Mouse (Mus musculus): ENCODE measurements around the gene Tcf23.

The Tcf23 gene

GRCm38 (mm10) chr5:30968416-30968815 lies at the start of gene Tcf23:
Tcf23 (plus strand) TSS chr5:30968662.
- in situ Hi-C loops (cut with MboI), result no loop called here

GRCm38 (mm10) chr5:30918691-30919090 lies 49.8 kb upstream of the Tcf23 start:
- in situ Hi-C loops (cut with MboI), result no loop called here

GRCm38 (mm10) chr5:30919831-30920614 lies 48.4 kb upstream of the Tcf23 start:
- in situ Hi-C loops (cut with MboI), result no loop called here

- in situ Hi-C loops (cut with MboI), result no loop called here
These were observed 47.8 kb upstream of the Tcf23 start for GRCm38 (mm10) chr5:30920621-30921020.

GRCm38 (mm10) chr5:30921256-30922033 lies 47.0 kb upstream of the Tcf23 start, which contains the start of gene Khk:
Khk (plus strand) TSS chr5:30921431.
- in situ Hi-C loops (cut with MboI), result no loop called here

GRCm38 (mm10) chr5:30922581-30923041 lies 45.9 kb upstream of the Tcf23 start:
- in situ Hi-C loops (cut with MboI), result no loop called here

GRCm38 (mm10) chr5:30923119-30923518 lies 45.3 kb upstream of the Tcf23 start:
- in situ Hi-C loops (cut with MboI), result no loop called here

GRCm38 (mm10) chr5:30924614-30925013 lies 43.8 kb upstream of the Tcf23 start:
- in situ Hi-C loops (cut with MboI), result no loop called here

- in situ Hi-C loops (cut with MboI), result no loop called here
These were observed 43.2 kb upstream of the Tcf23 start for GRCm38 (mm10) chr5:30925217-30925616.

- in situ Hi-C loops (cut with MboI), result no loop called here
These were observed 42.4 kb upstream of the Tcf23 start for GRCm38 (mm10) chr5:30926073-30926472.

- in situ Hi-C loops (cut with MboI), result no loop called here
These were observed 40.4 kb upstream of the Tcf23 start for GRCm38 (mm10) chr5:30927945-30928529.

- in situ Hi-C loops (cut with MboI), result loop anchor here (10.0 kb wide), 1 partner anchor 125 kb away; no protein-coding TSS in a partner anchor
These were observed 38.3 kb upstream of the Tcf23 start for GRCm38 (mm10) chr5:30930121-30930520.

GRCm38 (mm10) chr5:30930846-30931245 lies 37.6 kb upstream of the Tcf23 start:
- in situ Hi-C loops (cut with MboI), result loop anchor here (10.0 kb wide), 1 partner anchor 126 kb away; no protein-coding TSS in a partner anchor

GRCm38 (mm10) chr5:30931378-30931777 lies 37.1 kb upstream of the Tcf23 start:
- in situ Hi-C loops (cut with MboI), result loop anchor here (10.0 kb wide), 1 partner anchor 127 kb away; no protein-coding TSS in a partner anchor

GRCm38 (mm10) chr5:30933705-30934104 lies 34.8 kb upstream of the Tcf23 start:
- in situ Hi-C loops (cut with MboI), result loop anchor here (10.0 kb wide), 1 partner anchor 129 kb away; no protein-coding TSS in a partner anchor

- in situ Hi-C loops (cut with MboI), result loop anchor here (10.0 kb wide), 1 partner anchor 130 kb away; no protein-coding TSS in a partner anchor
These were observed 33.6 kb upstream of the Tcf23 start for GRCm38 (mm10) chr5:30934725-30935461.

- in situ Hi-C loops (cut with MboI), result no loop called here
These were observed 25.5 kb upstream of the Tcf23 start for GRCm38 (mm10) chr5:30943004-30943403.

- in situ Hi-C loops (cut with MboI), result no loop called here
These were observed 24.1 kb upstream of the Tcf23 start for GRCm38 (mm10) chr5:30944344-30944743.

- in situ Hi-C loops (cut with MboI), result no loop called here
These were observed 23.3 kb upstream of the Tcf23 start, which contains the start of gene Cgref1 for GRCm38 (mm10) chr5:30944956-30945781. Cgref1 (minus strand) TSS chr5:30945591.

- in situ Hi-C loops (cut with MboI), result no loop called here
These were observed 19.8 kb upstream of the Tcf23 start for GRCm38 (mm10) chr5:30948620-30949019.
